Mouse (Mus musculus) heart, adult 8-10 months (tissue): Measurements from ENCODE around the gene Prss35. TPM values are rescaled to one million over a fixed set of nuclear protein-coding genes. Genes with fewer than 3 reads are reported as not detected.

Experiments
- DNase-seq: peaks from one replicate; pipeline ENCODE4 v3.0.0; 2022; ENCODE audit warnings: low spot score
- total RNA-seq, 4 experiments: library from RNA; stranded (reverse); gene quantifications; 2 replicates each; pipeline ENCODE4 v1.2.4; 2022

The Prss35 gene
- total RNA-seq, 4 experiments from 2014 or later: 0.08 to 1.7 (median 0.33) TPM

DNA sequence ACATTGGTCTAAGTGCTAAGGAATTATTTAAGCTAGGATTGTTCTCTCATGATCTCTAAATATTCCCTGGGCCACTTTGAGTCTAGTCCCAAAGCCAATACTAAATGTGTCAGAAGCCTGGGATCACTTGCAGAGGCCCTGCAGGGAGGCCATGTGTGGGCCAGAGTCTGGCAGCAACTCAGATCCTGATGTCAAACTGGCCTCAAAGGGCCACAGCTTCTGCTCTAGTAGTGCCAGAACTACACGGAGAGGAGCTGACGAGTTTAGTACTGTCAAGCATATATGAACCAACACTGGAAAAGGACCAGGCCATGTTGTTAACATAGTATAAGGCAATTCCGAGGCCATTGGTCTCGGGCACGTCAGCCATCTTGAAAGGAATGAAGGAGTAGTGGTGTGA, 54.7 kb downstream of the Prss35 start:
- no peak for DNase-seq

- no peak for DNase-seq
Observed at GRCm38 (mm10) chr9:86798686-86799085, 55.2 kb downstream of the Prss35 start.

GRCm38 (mm10) chr9:86799099-86799498, 55.6 kb downstream of the Prss35 start:
- no peak for DNase-seq

DNA sequence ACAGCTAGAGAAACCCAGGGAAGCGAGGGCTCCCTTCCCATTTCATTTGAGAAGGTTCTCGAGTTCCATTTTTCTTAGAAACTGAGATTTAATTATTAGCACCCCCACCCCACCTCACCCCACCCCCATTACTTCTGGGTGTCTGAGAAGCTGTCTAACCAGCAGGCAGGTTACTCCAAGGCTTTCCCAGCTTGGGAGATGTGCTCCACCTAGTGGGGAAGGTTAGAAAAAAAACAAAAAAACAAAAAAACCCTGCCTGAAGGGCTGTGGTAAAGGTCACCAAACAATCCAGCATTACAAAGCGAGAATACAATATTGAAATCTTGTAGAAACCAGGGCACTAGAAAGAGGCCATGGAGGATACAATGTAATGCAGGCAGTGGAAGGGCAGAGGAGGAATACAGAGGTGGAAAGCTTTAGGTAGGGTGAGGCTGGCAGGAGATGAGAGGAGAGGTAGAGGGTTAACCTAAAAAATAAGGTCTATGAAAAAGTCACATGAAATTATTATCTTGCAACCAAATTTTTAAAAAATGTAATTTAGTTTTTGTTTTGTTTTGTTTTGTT, 57.2 kb downstream of the Prss35 start:
- DNase-seq: peak; percentile 17

Other genes starting within 250 kb of the Prss35 start
- 1 to 10 TPM; 5.9 to 8.5 (median 7.0) TPM for gene Pgm3, start 171.8 kb upstream of the Prss35 start, total RNA-seq
- under 1 TPM; 0.57 to 0.97 (median 0.64) TPM for gene Rwdd2a, start 171.7 kb upstream of the Prss35 start, total RNA-seq
- 100 to 1,000 TPM; 113 to 144 (median 120) TPM for gene Me1, start 47.7 kb upstream of the Prss35 start, total RNA-seq
- gene Snap91, start 137.0 kb downstream of the Prss35 start, total RNA-seq: 1 to 10 TPM; 4.1 to 8.7 (median 6.3) TPM